Mouse (Mus musculus) heart, embryonic 14.5 days (tissue): ENCODE data around the gene Stk38. TPM values are rescaled to one million over a fixed set of nuclear protein-coding genes. Genes with fewer than 3 reads are reported as not detected.

ENCODE experiments used
- ATAC-seq: fragments of 200-750 bp; cut with Nextera tagmentation; 2 replicates; pipeline ENCODE4 v1.8.0; 2017; ENCODE audit warnings: low read depth, moderate TSS enrichment; ENCODE audit not compliant: insufficient number of reproducible peaks, insufficient read depth, low FRiP score
- H3K27ac ChIP-seq, 2 experiments: fragments of 200-500 bp in 1 of 2; fragments of 300-500 bp in 1 of 2; sonication (generic) in 1 of 2; replicated peaks in 1 of 2; 2 replicates each; pipeline ENCODE4 v1.5.1; 2012 to 2014; ENCODE audit warnings: low read depth in 2 of 2, low read length in 2 of 2, control low read depth in 1 of 2, mild to moderate bottlenecking in 1 of 2, mixed read lengths in 1 of 2; ENCODE audit not compliant: control insufficient read depth in 1 of 2, insufficient read depth in 1 of 2
- H3K27me3 ChIP-seq: fragments of 300-500 bp; sonication (generic); 2 replicates; pipeline ENCODE4 v1.6.1; 2014; ENCODE audit warnings: mild to moderate bottlenecking, low read length, control low read depth; ENCODE audit not compliant: control insufficient read depth, insufficient read depth
- H3K36me3 ChIP-seq: fragments of 300-500 bp; sonication (generic); 2 replicates; pipeline ENCODE4 v1.6.1; 2014; ENCODE audit warnings: mild to moderate bottlenecking, control low read depth, low read length, mixed read lengths; ENCODE audit not compliant: control insufficient read depth, insufficient read depth
- H3K4me1 ChIP-seq, 2 experiments: fragments of 200-500 bp in 1 of 2; fragments of 300-500 bp in 1 of 2; sonication (generic) in 1 of 2; 2 replicates each; pipeline ENCODE4 v1.6.1; 2012 to 2014; ENCODE audit warnings: low read length in 2 of 2, control low read depth in 1 of 2, mixed read lengths in 1 of 2; ENCODE audit not compliant: control insufficient read depth in 2 of 2, insufficient read depth in 2 of 2
- H3K4me2 ChIP-seq: fragments of 300-500 bp; sonication (generic); 2 replicates; pipeline ENCODE4 v1.6.1; 2014; ENCODE audit warnings: mild to moderate bottlenecking, low read length
- H3K4me3 ChIP-seq, 2 experiments: fragments of 200-500 bp in 1 of 2; fragments of 300-500 bp in 1 of 2; sonication (generic) in 1 of 2; 2 replicates each; pipeline ENCODE4 v1.5.1; 2012 to 2014; ENCODE audit warnings: low read length in 2 of 2, mild to moderate bottlenecking in 2 of 2, control low read depth in 1 of 2, low read depth in 1 of 2, moderate library complexity in 1 of 2; ENCODE audit not compliant: control insufficient read depth in 1 of 2, insufficient read depth in 1 of 2
- H3K9ac ChIP-seq: fragments of 300-500 bp; sonication (generic); 2 replicates; pipeline ENCODE4 v1.6.1; 2014; ENCODE audit warnings: mild to moderate bottlenecking, low read length
- H3K9me3 ChIP-seq: fragments of 300-500 bp; sonication (generic); 2 replicates; pipeline ENCODE4 v1.6.1; 2016; ENCODE audit warnings: low read length, control low read depth; ENCODE audit not compliant: control insufficient read depth
- WGBS: fragments of 180-500 bp; shearing (Covaris S2); extraction: QIAGEN DNeasy Blood & Tissue Kit; methylation state at CpG from one replicate; pipeline ENCODE4 v1.1.7; 2014; 5-methylcytosine and 5-hydroxymethylcytosine counted together
- polyA plus RNA-seq: library from polyadenylated mRNA; unstranded; fragments of >200 nt; fragmentation: Nextera tagmentation; extraction: Ambion mirVana; gene quantifications from 2 replicates; pipeline ENCODE4 v1.2.1, GENCODE M21; 2014

Gene Stk38
- polyA plus RNA-seq, 1 experiment from 2014 or later, result 70.3 TPM

DNA sequence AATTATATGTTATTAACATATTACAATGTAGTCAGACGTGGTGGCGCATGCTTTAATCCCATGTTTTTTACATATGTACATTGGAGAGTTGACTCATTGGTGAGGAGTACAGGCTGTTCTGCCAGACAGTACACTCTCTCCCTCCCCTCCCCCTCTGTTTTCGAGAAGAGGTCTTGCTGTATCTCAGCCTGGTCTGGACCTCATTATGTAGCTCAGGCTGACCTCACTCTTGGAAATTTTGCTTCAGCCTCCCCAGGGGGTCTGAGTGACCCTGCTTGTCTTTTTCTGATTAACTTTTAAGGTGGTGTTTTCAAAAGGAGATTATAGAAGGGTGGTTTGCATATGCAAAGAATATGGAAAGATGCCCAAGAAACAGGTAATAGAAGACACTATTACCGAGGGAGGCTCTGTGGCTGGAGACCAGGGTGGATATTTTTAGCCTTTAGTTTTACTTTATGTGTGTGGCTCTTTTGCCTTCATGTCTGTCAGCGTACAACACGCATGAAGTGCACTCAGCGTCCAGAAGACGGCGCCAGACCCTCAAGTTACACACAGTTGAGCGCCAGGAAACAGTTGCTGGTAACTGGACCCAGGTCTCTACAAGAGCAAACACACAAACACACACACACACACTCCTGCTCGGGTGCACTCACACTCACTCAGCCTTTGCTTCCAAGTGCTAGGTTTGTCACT, 10.6 kb upstream of the Stk38 start:
- H3K9ac ChIP-seq, result no peak overlapping the region
- no peak overlapping the region for H3K4me3 ChIP-seq
- H3K4me1 ChIP-seq, result no peaks in the 10 kb centered on the region; a peak in 1 of 4 replicates
- no peaks in the 10 kb centered on the region for H3K9me3 ChIP-seq
- no peaks in the 10 kb centered on the region for H3K27me3 ChIP-seq
- 43% methylated on average over 11 of the region's 11 CpGs for WGBS
- no peaks in the 10 kb centered on the region for H3K36me3 ChIP-seq
- no peak overlapping the region for H3K27ac ChIP-seq
- H3K4me2 ChIP-seq, result no peak overlapping the region
- no peak for ATAC-seq

DNA sequence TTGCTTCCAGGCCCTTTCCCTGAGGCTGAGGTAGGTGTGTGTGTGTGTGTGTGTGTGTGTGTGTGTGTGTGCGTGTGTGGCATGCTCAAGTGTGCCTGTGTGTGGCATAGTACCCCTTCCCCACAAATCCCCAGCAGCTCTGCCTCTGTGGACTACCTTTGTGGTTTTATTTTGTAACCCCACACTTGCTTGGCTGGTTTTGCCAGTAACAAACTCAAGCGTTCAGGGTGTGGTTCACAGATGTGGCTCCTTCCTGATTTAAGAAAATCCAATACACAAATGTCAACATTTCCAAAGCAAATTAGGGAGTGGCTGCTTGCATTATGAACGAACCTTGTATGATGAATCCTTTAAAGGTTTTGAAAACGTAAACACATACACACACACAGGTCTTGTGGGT, 8.9 kb upstream of the Stk38 start:
- no peak overlapping the region for H3K27ac ChIP-seq
- H3K9ac ChIP-seq, result no peak overlapping the region
- no peaks in the 10 kb centered on the region for H3K36me3 ChIP-seq
- H3K4me3 ChIP-seq, result no peak overlapping the region
- no peak overlapping the region for H3K4me2 ChIP-seq
- H3K9me3 ChIP-seq, result no peaks in the 10 kb centered on the region
- no peaks in the 10 kb centered on the region for H3K27me3 ChIP-seq
- ATAC-seq, result no peak
- H3K4me1 ChIP-seq, result no peaks in the 10 kb centered on the region
- 78% methylated on average over 4 of the region's 4 CpGs for WGBS

DNA sequence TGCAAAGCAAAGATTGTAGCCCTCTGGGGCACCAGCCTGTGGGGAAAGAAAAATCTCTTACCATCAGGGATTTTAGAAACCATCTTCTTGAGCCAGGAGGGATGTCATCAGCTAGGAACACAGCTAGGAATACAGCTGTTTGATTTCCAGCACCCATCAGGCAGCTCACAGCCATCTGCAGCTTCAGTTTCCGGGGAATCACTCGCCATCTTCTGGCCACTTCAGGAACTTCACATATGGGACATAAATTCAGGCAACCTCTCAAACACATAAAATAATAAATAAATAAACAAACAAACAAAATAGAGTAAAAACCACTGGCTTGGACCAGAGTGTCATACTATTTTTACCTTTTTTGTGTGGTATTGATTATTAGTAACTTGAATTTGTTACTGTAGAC, 7.8 kb upstream of the Stk38 start:
- no peak for ATAC-seq
- WGBS, result 25% methylated on average over 2 of the region's 2 CpGs
- Histone ChIP-seq H3K9ac (no peak overlapping the region), H3K4me2 (no peak overlapping the region), H3K9me3 (no peaks in the 10 kb centered on the region), H3K27ac (no peak overlapping the region), H3K36me3 (no peaks in the 10 kb centered on the region), H3K27me3 (no peaks in the 10 kb centered on the region), H3K4me1 (no peaks in the 10 kb centered on the region), H3K4me3 (no peak overlapping the region)

DNA sequence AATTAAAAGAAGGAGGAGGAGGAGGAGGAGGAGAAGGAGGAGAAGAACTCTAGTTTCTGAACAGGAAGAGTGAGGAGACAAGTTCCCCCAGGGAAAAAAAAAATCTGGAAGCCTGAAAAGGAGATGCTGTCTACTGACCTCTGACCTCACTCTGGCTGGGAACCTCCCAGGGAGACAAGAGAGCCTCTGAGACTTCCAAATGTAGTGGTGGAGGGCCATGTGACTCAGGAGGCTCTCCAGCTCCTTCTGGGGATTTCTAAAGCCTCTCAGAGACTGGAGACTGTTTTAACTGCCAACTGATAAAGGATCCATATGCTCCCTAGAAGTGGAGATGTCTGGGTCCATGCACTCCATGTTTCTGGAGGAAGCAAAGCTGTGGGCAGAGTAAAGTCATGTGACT, 6.4 kb upstream of the Stk38 start:
- no peaks in the 10 kb centered on the region for H3K27me3 ChIP-seq
- H3K9me3 ChIP-seq, result no peaks in the 10 kb centered on the region
- no peaks in the 10 kb centered on the region for H3K4me1 ChIP-seq
- no peak overlapping the region for H3K4me3 ChIP-seq
- no peak overlapping the region for H3K27ac ChIP-seq
- no peak overlapping the region for H3K4me2 ChIP-seq
- ATAC-seq, result 0 out of 2 replicates have a peak, but pooled peaks have one; percentile 26
- H3K36me3 ChIP-seq, result no peaks in the 10 kb centered on the region
- no peak overlapping the region for H3K9ac ChIP-seq

DNA sequence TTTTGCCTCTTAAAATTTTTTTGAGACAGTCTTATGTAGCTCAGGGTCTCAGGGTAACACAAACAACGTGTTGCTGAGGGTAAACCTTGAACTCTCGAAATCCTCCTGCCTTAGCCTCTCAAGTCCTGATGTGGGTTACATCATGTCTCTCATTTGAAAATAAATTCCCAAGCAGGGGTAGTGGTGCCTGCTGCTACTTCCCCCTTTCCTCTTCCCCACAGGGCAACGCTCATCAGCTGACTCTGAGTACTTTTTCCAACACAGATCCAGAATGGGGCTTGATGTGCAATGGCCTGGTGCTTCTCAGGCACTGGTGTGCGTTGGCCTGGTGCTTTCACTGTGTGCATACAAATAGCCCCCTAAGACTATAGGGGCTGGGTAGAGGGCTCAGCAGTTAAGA, 1.4 kb upstream of the Stk38 start:
- 85% methylated on average over 4 of the region's 4 CpGs for WGBS
- H3K4me3 ChIP-seq, result no peak overlapping the region
- no peaks in the 10 kb centered on the region for H3K36me3 ChIP-seq
- H3K27me3 ChIP-seq, result no peaks in the 10 kb centered on the region
- no peak overlapping the region for H3K27ac ChIP-seq
- no peak overlapping the region for H3K9ac ChIP-seq
- no peak for ATAC-seq
- H3K4me1 ChIP-seq, result peaks cover 0 to 12% of the 10 kb centered on the region in 2 experiments; a peak in 2 of 4 replicates
- H3K4me2 ChIP-seq, result no peak overlapping the region
- no peaks in the 10 kb centered on the region for H3K9me3 ChIP-seq

DNA sequence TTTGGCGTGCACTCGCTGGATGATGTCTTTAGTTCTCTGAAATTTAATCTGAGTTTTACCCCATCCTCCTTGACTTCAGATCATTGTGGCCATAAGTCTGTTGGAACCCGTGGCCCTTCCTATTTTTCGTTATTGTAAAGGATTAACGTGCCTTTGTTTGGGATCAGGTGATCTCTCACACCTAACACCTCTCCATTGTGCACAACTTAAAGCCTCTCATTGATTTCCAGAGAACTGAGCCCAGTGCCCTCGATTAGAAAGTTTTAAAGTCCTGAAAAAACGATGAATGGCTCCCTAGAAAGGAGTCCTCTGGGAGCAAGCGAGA, 493 bp upstream of the Stk38 start:
- ATAC-seq, result no peak
- H3K4me1 ChIP-seq, result peaks cover 0 to 15% of the 10 kb centered on the region in 2 experiments; a peak in 2 of 4 replicates
- peak overlapping the region; percentile 48 to 92 for H3K27ac ChIP-seq
- peak overlapping the region; percentile 96 for H3K9ac ChIP-seq
- WGBS, result 18% methylated on average over 8 of the region's 8 CpGs
- peak overlapping the region; percentile 73 for H3K4me2 ChIP-seq
- no peaks in the 10 kb centered on the region for H3K27me3 ChIP-seq
- no peaks in the 10 kb centered on the region for H3K9me3 ChIP-seq
- peak overlapping the region; percentile 80 to 86 for H3K4me3 ChIP-seq
- H3K36me3 ChIP-seq, result no peaks in the 10 kb centered on the region

DNA sequence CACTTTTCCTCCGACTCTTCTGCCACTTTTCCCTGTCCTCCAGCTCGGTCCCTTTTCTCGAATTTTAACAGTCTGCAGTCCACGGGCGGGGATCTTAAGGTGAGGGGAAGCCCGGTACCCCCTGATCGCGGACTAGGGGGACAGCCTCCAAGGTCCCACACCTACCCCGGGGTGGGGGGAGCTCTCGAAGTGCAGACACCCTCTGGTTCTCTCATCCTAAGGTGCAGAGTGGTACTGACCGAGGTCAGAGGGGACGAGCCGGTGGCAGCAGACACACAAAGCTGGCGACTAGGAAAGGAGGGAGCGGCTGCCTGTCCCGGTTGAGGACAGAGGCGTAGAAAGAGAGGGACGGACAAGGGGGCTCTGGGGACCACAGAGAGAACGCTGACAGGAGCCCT, 553 bp downstream of the Stk38 start:
- H3K4me1 ChIP-seq, result peaks cover 0 to 15% of the 10 kb centered on the region in 2 experiments; a peak in 2 of 4 replicates
- H3K36me3 ChIP-seq, result no peaks in the 10 kb centered on the region
- under 1% methylated on average over 19 of the region's 19 CpGs for WGBS
- 0 out of 2 replicates have a peak, but pooled peaks have one; percentile 18 for ATAC-seq
- H3K9me3 ChIP-seq, result no peaks in the 10 kb centered on the region
- H3K27ac ChIP-seq, result peak overlapping the region; percentile 92 to 93
- H3K4me3 ChIP-seq, result peak overlapping the region; percentile 80 to 86
- H3K4me2 ChIP-seq, result peak overlapping the region; percentile 73
- H3K9ac ChIP-seq, result peak overlapping the region; percentile 96
- H3K27me3 ChIP-seq, result no peaks in the 10 kb centered on the region

DNA sequence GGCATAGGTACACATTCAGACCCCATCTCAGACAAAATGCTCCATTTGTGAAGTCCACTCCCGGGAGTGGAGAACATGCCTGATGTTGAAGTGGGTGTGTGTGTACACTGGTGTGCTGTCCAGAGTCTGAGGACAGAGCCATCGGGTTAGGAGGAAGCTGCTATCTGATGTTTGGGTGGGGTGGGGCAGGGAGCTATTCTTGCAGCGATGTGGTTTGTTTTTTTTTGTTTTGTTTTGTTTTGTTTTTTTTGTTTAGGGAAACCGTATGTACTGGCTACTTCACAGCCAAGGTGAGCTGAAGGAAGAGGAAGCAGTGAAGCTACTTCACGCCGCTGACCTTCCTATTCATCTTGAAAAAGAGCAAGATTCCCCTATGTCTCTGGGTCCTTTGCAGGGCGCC, 983 bp downstream of the Stk38 start:
- H3K9ac ChIP-seq, result peak overlapping the region; percentile 96
- peaks cover 0 to 15% of the 10 kb centered on the region in 2 experiments; a peak in 2 of 4 replicates for H3K4me1 ChIP-seq
- WGBS, result 5% methylated on average over 7 of the region's 7 CpGs
- no peak for ATAC-seq
- no peaks in the 10 kb centered on the region for H3K27me3 ChIP-seq
- no peaks in the 10 kb centered on the region for H3K36me3 ChIP-seq
- no peaks in the 10 kb centered on the region for H3K9me3 ChIP-seq
- H3K27ac ChIP-seq, result peak overlapping the region; percentile 92 to 93
- H3K4me3 ChIP-seq, result peak overlapping the region; percentile 80 to 86
- H3K4me2 ChIP-seq, result peak overlapping the region; percentile 73
